Mouse (Mus musculus): ENCODE results near the gene Kmt2e.

- TF ChIP-seq CTCF (IDR thresholded peaks at IDR 0.05; ENCODE audit: insufficient read depth, low read depth, low read length) (no peak), POLR2A (IDR thresholded peaks at IDR 0.05; ENCODE audit: insufficient read depth, low read depth, low read length) (no peak)
Measured at GRCm38 (mm10) chr5:23511456-23511855, 77.2 kb downstream of the Kmt2e start.

Data from olfactory bulb, adult 2 months (tissue).